Mouse (Mus musculus): Measurements from ENCODE around the gene Aebp1. TPM values are rescaled to one million over a fixed set of nuclear protein-coding genes. Genes with fewer than 3 reads are reported as not detected.

Aebp1 gene
- not detected in 2 replicates for total RNA-seq (2017)

- ATAC-seq (ENCODE audit: extremely low read depth, insufficient number of reproducible peaks, low FRiP score, poor library complexity, severe bottlenecking): no peak
These were observed at the start of gene Aebp1 for GRCm38 (mm10) chr11:5861678-5862393. Gene Aebp1, plus strand, starts transcription at chr11:5861947.

- no peak for ATAC-seq (ENCODE audit: extremely low read depth, insufficient number of reproducible peaks, low FRiP score, poor library complexity, severe bottlenecking)
These were observed 48.4 kb upstream of the Aebp1 start for GRCm38 (mm10) chr11:5813381-5813780.

GRCm38 (mm10) chr11:5819223-5819622, 42.5 kb upstream of the Aebp1 start:
- no peak for ATAC-seq (ENCODE audit: extremely low read depth, insufficient number of reproducible peaks, low FRiP score, poor library complexity, severe bottlenecking)

- ATAC-seq (ENCODE audit: extremely low read depth, insufficient number of reproducible peaks, low FRiP score, poor library complexity, severe bottlenecking): no peak
These were observed 36.3 kb upstream of the Aebp1 start for GRCm38 (mm10) chr11:5825432-5825831.

GRCm38 (mm10) chr11:5827931-5828330, 33.8 kb upstream of the Aebp1 start:
- no peak for ATAC-seq (ENCODE audit: extremely low read depth, insufficient number of reproducible peaks, low FRiP score, poor library complexity, severe bottlenecking)

GRCm38 (mm10) chr11:5828509-5829191, 33.1 kb upstream of the Aebp1 start:
- ATAC-seq (ENCODE audit: extremely low read depth, insufficient number of reproducible peaks, low FRiP score, poor library complexity, severe bottlenecking): no peak

GRCm38 (mm10) chr11:5829327-5829726, 32.4 kb upstream of the Aebp1 start:
- 0 out of 2 replicates have a peak, but pooled peaks have one; percentile 18 for ATAC-seq (ENCODE audit: extremely low read depth, insufficient number of reproducible peaks, low FRiP score, poor library complexity, severe bottlenecking)

- no peak for ATAC-seq (ENCODE audit: extremely low read depth, insufficient number of reproducible peaks, low FRiP score, poor library complexity, severe bottlenecking)
These were observed 27.2 kb upstream of the Aebp1 start for GRCm38 (mm10) chr11:5834506-5834905.

GRCm38 (mm10) chr11:5835057-5835456, 26.7 kb upstream of the Aebp1 start:
- ATAC-seq (ENCODE audit: extremely low read depth, insufficient number of reproducible peaks, low FRiP score, poor library complexity, severe bottlenecking): no peak

- ATAC-seq (ENCODE audit: extremely low read depth, insufficient number of reproducible peaks, low FRiP score, poor library complexity, severe bottlenecking): no peak
These were observed 25.6 kb upstream of the Aebp1 start for GRCm38 (mm10) chr11:5836126-5836525.

- ATAC-seq (ENCODE audit: extremely low read depth, insufficient number of reproducible peaks, low FRiP score, poor library complexity, severe bottlenecking): peak; percentile 77
These were observed 24.2 kb upstream of the Aebp1 start, which contains the start of gene Polm for GRCm38 (mm10) chr11:5837251-5838246. Gene Polm, minus strand, starts transcription at chr11:5838016.

- ATAC-seq (ENCODE audit: extremely low read depth, insufficient number of reproducible peaks, low FRiP score, poor library complexity, severe bottlenecking): no peak
These were observed 21.4 kb upstream of the Aebp1 start for GRCm38 (mm10) chr11:5840346-5840745.

- no peak for ATAC-seq (ENCODE audit: extremely low read depth, insufficient number of reproducible peaks, low FRiP score, poor library complexity, severe bottlenecking)
These were observed 20.0 kb upstream of the Aebp1 start for GRCm38 (mm10) chr11:5841751-5842150.

GRCm38 (mm10) chr11:5843131-5843530, 18.6 kb upstream of the Aebp1 start:
- no peak for ATAC-seq (ENCODE audit: extremely low read depth, insufficient number of reproducible peaks, low FRiP score, poor library complexity, severe bottlenecking)

- ATAC-seq (ENCODE audit: extremely low read depth, insufficient number of reproducible peaks, low FRiP score, poor library complexity, severe bottlenecking): no peak
These were observed 15.0 kb upstream of the Aebp1 start for GRCm38 (mm10) chr11:5846639-5847345.

GRCm38 (mm10) chr11:5848741-5849140, 13.0 kb upstream of the Aebp1 start:
- ATAC-seq (ENCODE audit: extremely low read depth, insufficient number of reproducible peaks, low FRiP score, poor library complexity, severe bottlenecking): no peak

- ATAC-seq (ENCODE audit: extremely low read depth, insufficient number of reproducible peaks, low FRiP score, poor library complexity, severe bottlenecking): no peak
These were observed 12.4 kb upstream of the Aebp1 start for GRCm38 (mm10) chr11:5849316-5849715.

- no peak for ATAC-seq (ENCODE audit: extremely low read depth, insufficient number of reproducible peaks, low FRiP score, poor library complexity, severe bottlenecking)
These were observed 11.3 kb upstream of the Aebp1 start for GRCm38 (mm10) chr11:5850452-5850851.

Measured in neutrophil, adult 5-6 weeks (primary cell).